Mouse (Mus musculus): ENCODE results near the gene Gm49661. TPM values are rescaled to one million over a fixed set of nuclear protein-coding genes. Genes with fewer than 3 reads are reported as not detected.
A peak's percentile ranks its signal among the peaks of the same experiment; 100 is the strongest.

Gene Gm49661
- total and polyA plus RNA-seq, 2 experiments from 2014 or later, result not detected

GRCm38 (mm10) chr8:84990836-84991235, 21.6 kb upstream of the Gm49661 start:
- H3K4me2 ChIP-seq (ENCODE audit: low read depth, low read length, poor library complexity, severe bottlenecking), result peak overlapping the region; percentile 91
- H3K9me3 ChIP-seq (ENCODE audit: low read length), result no peaks in the 10 kb centered on the region
- peak overlapping the region; percentile 72 for H3K27ac ChIP-seq (ENCODE audit: low read depth, low read length)
- H3K9ac ChIP-seq (replicated peaks; ENCODE audit: low read length, poor library complexity, severe bottlenecking), result peak overlapping the region; percentile 91
- ATAC-seq (ENCODE audit: low FRiP score) (peak; percentile 59), DNase-seq (ENCODE audit: low spot score) (peak; percentile 75)
- peak overlapping the region; percentile 59 for H3K4me3 ChIP-seq (ENCODE audit: low read depth, low read length)
- no peak for TF ChIP-seq CTCF (IDR thresholded peaks at IDR 0.05)
- 0 out of 2 replicates have a peak, but pooled peaks cover 14% of the 10 kb centered on the region for H3K36me3 ChIP-seq (ENCODE audit: insufficient read depth, low read length)
- H3K27me3 ChIP-seq (ENCODE audit: insufficient read depth, low read length), result no peaks in the 10 kb centered on the region
- H3K4me1 ChIP-seq (ENCODE audit: insufficient read depth, low read length), result peaks cover 5% of the 10 kb centered on the region; the same call in 1 of the 2 replicates
- WGBS, result 5% methylated on average over 15 of the region's 15 CpGs

GRCm38 (mm10) chr8:84990349-84990748, 21.1 kb upstream of the Gm49661 start, which contains the start of gene Hook2:
Gene Hook2 (plus strand): TSS chr8:84990603.
- 0 out of 2 replicates have a peak, but pooled peaks cover 10% of the 10 kb centered on the region for H3K36me3 ChIP-seq (ENCODE audit: insufficient read depth, low read length)
- H3K27me3 ChIP-seq (ENCODE audit: insufficient read depth, low read length), result no peaks in the 10 kb centered on the region
- H3K9ac ChIP-seq (replicated peaks; ENCODE audit: low read length, poor library complexity, severe bottlenecking), result peak within 1 kb of the TSS; percentile 91
- 0% methylated on average over 26 of the region's 28 CpGs for WGBS
- DNase-seq (ENCODE audit: low spot score), result peak; percentile 99
- peak within 1 kb of the TSS; percentile 59 for H3K4me3 ChIP-seq (ENCODE audit: low read depth, low read length)
- H3K4me1 ChIP-seq (ENCODE audit: insufficient read depth, low read length), result peaks cover 5% of the 10 kb centered on the region; the same call in 1 of the 2 replicates
- H3K27ac ChIP-seq (ENCODE audit: low read depth, low read length), result peak within 1 kb of the TSS; percentile 72
- peak within 1 kb of the TSS; percentile 91 for H3K4me2 ChIP-seq (ENCODE audit: low read depth, low read length, poor library complexity, severe bottlenecking)
- ATAC-seq (ENCODE audit: low FRiP score), result peak; percentile 89
- H3K9me3 ChIP-seq (ENCODE audit: low read length), result no peaks in the 10 kb centered on the region
- peak; percentile 98 for TF ChIP-seq CTCF (IDR thresholded peaks at IDR 0.05)

- ATAC-seq (ENCODE audit: low FRiP score), result peak; percentile 67
- H3K4me3 ChIP-seq (ENCODE audit: low read depth, low read length), result peak overlapping the region; percentile 59
- peak overlapping the region; percentile 91 for H3K9ac ChIP-seq (replicated peaks; ENCODE audit: low read length, poor library complexity, severe bottlenecking)
- peak; percentile 85 for TF ChIP-seq CTCF (IDR thresholded peaks at IDR 0.05)
- 0 out of 2 replicates have a peak, but pooled peaks cover 5% of the 10 kb centered on the region for H3K36me3 ChIP-seq (ENCODE audit: insufficient read depth, low read length)
- no peaks in the 10 kb centered on the region for H3K9me3 ChIP-seq (ENCODE audit: low read length)
- peak overlapping the region; percentile 91 for H3K4me2 ChIP-seq (ENCODE audit: low read depth, low read length, poor library complexity, severe bottlenecking)
- peak overlapping the region; percentile 72 for H3K27ac ChIP-seq (ENCODE audit: low read depth, low read length)
- H3K27me3 ChIP-seq (ENCODE audit: insufficient read depth, low read length), result no peaks in the 10 kb centered on the region
- under 1% methylated on average over 15 of the region's 15 CpGs for WGBS
- H3K4me1 ChIP-seq (ENCODE audit: insufficient read depth, low read length), result peaks cover 7% of the 10 kb centered on the region
- peak; percentile 89 for DNase-seq (ENCODE audit: low spot score)
Observed at GRCm38 (mm10) chr8:84989810-84990209, 20.6 kb upstream of the Gm49661 start.

DNA sequence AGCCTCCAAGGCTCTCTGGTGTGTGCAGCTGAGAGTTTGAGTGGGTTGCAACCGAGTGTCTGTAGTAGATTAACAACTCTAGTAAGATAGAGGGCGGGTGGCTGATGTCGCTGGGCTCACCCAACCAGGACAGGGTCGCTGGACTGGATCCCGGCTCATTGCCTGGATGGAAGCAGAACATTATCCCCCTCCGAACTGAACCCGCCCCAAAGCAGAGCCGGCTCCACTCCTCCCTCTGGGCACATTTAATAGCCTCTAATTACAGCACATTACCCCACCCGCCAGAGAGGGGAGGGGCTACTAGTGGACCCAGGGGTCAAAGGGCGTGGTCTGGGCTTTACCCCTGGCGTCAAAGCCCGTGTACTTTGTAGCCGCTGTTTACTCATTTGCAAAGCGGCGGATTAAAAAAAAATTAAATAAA, 20.1 kb upstream of the Gm49661 start:
- WGBS, result 13% methylated on average over 15 of the region's 15 CpGs
- peak overlapping the region; percentile 59 for H3K4me3 ChIP-seq (ENCODE audit: low read depth, low read length)
- no peak for TF ChIP-seq CTCF (IDR thresholded peaks at IDR 0.05)
- H3K9ac ChIP-seq (replicated peaks; ENCODE audit: low read length, poor library complexity, severe bottlenecking), result 0 out of 2 replicates have a peak overlapping the region, but pooled peaks have one; percentile 36
- DNase-seq (ENCODE audit: low spot score) (no peak), ATAC-seq (ENCODE audit: low FRiP score) (no peak)
- no peaks in the 10 kb centered on the region for H3K9me3 ChIP-seq (ENCODE audit: low read length)
- peak overlapping the region; percentile 91 for H3K4me2 ChIP-seq (ENCODE audit: low read depth, low read length, poor library complexity, severe bottlenecking)
- no peak overlapping the region for H3K27ac ChIP-seq (ENCODE audit: low read depth, low read length)
- no peaks in the 10 kb centered on the region for H3K36me3 ChIP-seq (ENCODE audit: insufficient read depth, low read length)
- peaks cover 10% of the 10 kb centered on the region for H3K4me1 ChIP-seq (ENCODE audit: insufficient read depth, low read length)
- no peaks in the 10 kb centered on the region for H3K27me3 ChIP-seq (ENCODE audit: insufficient read depth, low read length)

DNA sequence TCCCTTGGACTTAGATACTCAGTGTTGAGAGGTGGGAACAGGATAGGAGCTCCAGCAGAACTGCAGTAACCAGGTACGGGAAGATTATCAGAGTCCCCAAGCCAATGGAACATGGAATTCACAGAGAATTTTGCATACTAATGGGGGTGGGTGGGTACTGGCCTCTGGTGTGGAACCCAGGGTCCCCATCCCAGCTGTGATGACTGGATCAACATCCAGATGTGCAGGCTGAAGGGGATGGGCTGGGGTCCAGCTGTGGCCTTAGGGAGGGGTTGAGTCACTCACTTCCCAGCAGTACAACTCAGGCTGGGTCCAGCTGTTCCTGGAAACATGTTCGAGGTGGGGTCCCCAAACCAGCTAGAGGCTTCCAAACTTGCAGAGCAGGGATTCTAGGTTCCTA, 18.7 kb upstream of the Gm49661 start:
- Histone ChIP-seq H3K4me3 (ENCODE audit: low read depth, low read length) (no peak overlapping the region), H3K36me3 (ENCODE audit: insufficient read depth, low read length) (no peaks in the 10 kb centered on the region), H3K4me2 (ENCODE audit: low read depth, low read length, poor library complexity, severe bottlenecking) (no peak overlapping the region), H3K9ac (replicated peaks; ENCODE audit: low read length, poor library complexity, severe bottlenecking) (no peak overlapping the region), H3K9me3 (ENCODE audit: low read length) (no peaks in the 10 kb centered on the region), H3K4me1 (ENCODE audit: insufficient read depth, low read length) (peaks cover 10% of the 10 kb centered on the region), H3K27ac (ENCODE audit: low read depth, low read length) (no peak overlapping the region), H3K27me3 (ENCODE audit: insufficient read depth, low read length) (no peaks in the 10 kb centered on the region)
- no peak for DNase-seq (ENCODE audit: low spot score)
- no peak for TF ChIP-seq CTCF (IDR thresholded peaks at IDR 0.05)
- no peak for ATAC-seq (ENCODE audit: low FRiP score)
- WGBS, result 76% methylated on average over 2 of the region's 2 CpGs

GRCm38 (mm10) chr8:84987388-84987787, 18.2 kb upstream of the Gm49661 start:
- DNase-seq (ENCODE audit: low spot score) (no peak), ATAC-seq (ENCODE audit: low FRiP score) (no peak)
- no peak for TF ChIP-seq CTCF (IDR thresholded peaks at IDR 0.05)
- Histone ChIP-seq H3K4me1 (ENCODE audit: insufficient read depth, low read length) (peaks cover 10% of the 10 kb centered on the region), H3K27ac (ENCODE audit: low read depth, low read length) (no peak overlapping the region), H3K9me3 (ENCODE audit: low read length) (no peaks in the 10 kb centered on the region), H3K4me2 (ENCODE audit: low read depth, low read length, poor library complexity, severe bottlenecking) (no peak overlapping the region), H3K4me3 (ENCODE audit: low read depth, low read length) (no peak overlapping the region), H3K27me3 (ENCODE audit: insufficient read depth, low read length) (no peaks in the 10 kb centered on the region), H3K36me3 (ENCODE audit: insufficient read depth, low read length) (no peaks in the 10 kb centered on the region), H3K9ac (replicated peaks; ENCODE audit: low read length, poor library complexity, severe bottlenecking) (no peak overlapping the region)
- WGBS, result 88% methylated on average over 5 of the region's 5 CpGs
